Mouse (Mus musculus): ENCODE measurements at regions not wholly inside any gene's neighbourhood (a gene's known extent, or its start where the extent isn't known, plus 50 kb on each side); places are given as distances from the start of the nearest gene placed in this dataset.

GRCm38 (mm10) chr17:79969500-79969972 lies 73.6 kb upstream of the Atl2 start:
- Histone ChIP-seq H3K27ac (ENCODE audit: low read depth) (no peak overlapping the region), H3K27me3 (ENCODE audit: control insufficient read depth, insufficient read depth, low read length) (0 out of 2 replicates have a peak, but pooled peaks cover 3% of the 10 kb centered on the region), H3K4me2 (ENCODE audit: low read depth, low read length) (no peak overlapping the region), H3K4me3 (ENCODE audit: low read depth, low read length) (no peak overlapping the region), H3K9ac (replicated peaks; ENCODE audit: low read depth, low read length) (no peak overlapping the region), H3K4me1 (ENCODE audit: control insufficient read depth, insufficient read depth) (peaks cover 7% of the 10 kb centered on the region; the same call in 1 of the 2 replicates), H3K9me3 (replicated peaks; ENCODE audit: control insufficient read depth, low read length) (no peaks in the 10 kb centered on the region), H3K36me3 (replicated peaks; ENCODE audit: control insufficient read depth, insufficient read depth, low read length) (no peaks in the 10 kb centered on the region)
- 42% methylated on average over 7 of the region's 7 CpGs for WGBS
- ATAC-seq (ENCODE audit: insufficient read depth, low read depth): no peak
- TF ChIP-seq CTCF (IDR thresholded peaks at IDR 0.05; ENCODE audit: low read depth) (no peak), EP300 (IDR thresholded peaks at IDR 0.05; ENCODE audit: low read depth) (no peak)
- DNase-seq (ENCODE audit: low spot score): no peak

- H3K36me3 ChIP-seq (replicated peaks; ENCODE audit: control insufficient read depth, insufficient read depth, low read length): no peaks in the 10 kb centered on the region
- DNase-seq (ENCODE audit: low spot score) (peak; percentile 25), ATAC-seq (ENCODE audit: insufficient read depth, low read depth) (peak; percentile 33)
- no peak overlapping the region for H3K9ac ChIP-seq (replicated peaks; ENCODE audit: low read depth, low read length)
- H3K27ac ChIP-seq (ENCODE audit: low read depth): no peak overlapping the region
- H3K4me3 ChIP-seq (ENCODE audit: low read depth, low read length): no peak overlapping the region
- no peak overlapping the region for H3K4me2 ChIP-seq (ENCODE audit: low read depth, low read length)
- H3K9me3 ChIP-seq (replicated peaks; ENCODE audit: control insufficient read depth, low read length): no peaks in the 10 kb centered on the region
- H3K4me1 ChIP-seq (ENCODE audit: control insufficient read depth, insufficient read depth): peaks cover 7% of the 10 kb centered on the region; the same call in 1 of the 2 replicates
- H3K27me3 ChIP-seq (ENCODE audit: control insufficient read depth, insufficient read depth, low read length): 0 out of 2 replicates have a peak, but pooled peaks cover 3% of the 10 kb centered on the region
- WGBS: 58% methylated on average over 9 of the region's 9 CpGs
- no peak for TF ChIP-seq CTCF (IDR thresholded peaks at IDR 0.05; ENCODE audit: low read depth)
- TF ChIP-seq EP300 (IDR thresholded peaks at IDR 0.05; ENCODE audit: low read depth): no peak
These were observed 72.9 kb upstream of the Atl2 start for GRCm38 (mm10) chr17:79968819-79969218.

GRCm38 (mm10) chr17:79966981-79967380 lies 71.1 kb upstream of the Atl2 start:
- H3K4me2 ChIP-seq (ENCODE audit: low read depth, low read length): no peak overlapping the region
- no peaks in the 10 kb centered on the region for H3K9me3 ChIP-seq (replicated peaks; ENCODE audit: control insufficient read depth, low read length)
- H3K27ac ChIP-seq (ENCODE audit: low read depth): no peak overlapping the region
- H3K36me3 ChIP-seq (replicated peaks; ENCODE audit: control insufficient read depth, insufficient read depth, low read length): no peaks in the 10 kb centered on the region
- 56% methylated on average over 6 of the region's 6 CpGs for WGBS
- no peak for TF ChIP-seq EP300 (IDR thresholded peaks at IDR 0.05; ENCODE audit: low read depth)
- no peak for TF ChIP-seq CTCF (IDR thresholded peaks at IDR 0.05; ENCODE audit: low read depth)
- ATAC-seq (ENCODE audit: insufficient read depth, low read depth) (no peak), DNase-seq (ENCODE audit: low spot score) (no peak)
- H3K4me1 ChIP-seq (ENCODE audit: control insufficient read depth, insufficient read depth): peaks cover 7% of the 10 kb centered on the region; the same call in 1 of the 2 replicates
- 0 out of 2 replicates have a peak, but pooled peaks cover 3% of the 10 kb centered on the region for H3K27me3 ChIP-seq (ENCODE audit: control insufficient read depth, insufficient read depth, low read length)
- no peak overlapping the region for H3K4me3 ChIP-seq (ENCODE audit: low read depth, low read length)
- no peak overlapping the region for H3K9ac ChIP-seq (replicated peaks; ENCODE audit: low read depth, low read length)

- H3K27ac ChIP-seq (ENCODE audit: low read depth): no peak overlapping the region
- H3K36me3 ChIP-seq (replicated peaks; ENCODE audit: control insufficient read depth, insufficient read depth, low read length): no peaks in the 10 kb centered on the region
- ATAC-seq (ENCODE audit: insufficient read depth, low read depth) (no peak), DNase-seq (ENCODE audit: low spot score) (no peak)
- H3K9ac ChIP-seq (replicated peaks; ENCODE audit: low read depth, low read length): no peak overlapping the region
- no peaks in the 10 kb centered on the region for H3K9me3 ChIP-seq (replicated peaks; ENCODE audit: control insufficient read depth, low read length)
- no peak overlapping the region for H3K4me2 ChIP-seq (ENCODE audit: low read depth, low read length)
- TF ChIP-seq CTCF (IDR thresholded peaks at IDR 0.05; ENCODE audit: low read depth): no peak
- no peak for TF ChIP-seq EP300 (IDR thresholded peaks at IDR 0.05; ENCODE audit: low read depth)
- 0 out of 2 replicates have a peak, but pooled peaks cover 3% of the 10 kb centered on the region for H3K27me3 ChIP-seq (ENCODE audit: control insufficient read depth, insufficient read depth, low read length)
- 88% methylated on average over 8 of the region's 8 CpGs for WGBS
- H3K4me1 ChIP-seq (ENCODE audit: control insufficient read depth, insufficient read depth): peaks cover 7% of the 10 kb centered on the region; the same call in 1 of the 2 replicates
- no peak overlapping the region for H3K4me3 ChIP-seq (ENCODE audit: low read depth, low read length)
These were observed 69.7 kb upstream of the Atl2 start for GRCm38 (mm10) chr17:79965625-79966024.

DNA sequence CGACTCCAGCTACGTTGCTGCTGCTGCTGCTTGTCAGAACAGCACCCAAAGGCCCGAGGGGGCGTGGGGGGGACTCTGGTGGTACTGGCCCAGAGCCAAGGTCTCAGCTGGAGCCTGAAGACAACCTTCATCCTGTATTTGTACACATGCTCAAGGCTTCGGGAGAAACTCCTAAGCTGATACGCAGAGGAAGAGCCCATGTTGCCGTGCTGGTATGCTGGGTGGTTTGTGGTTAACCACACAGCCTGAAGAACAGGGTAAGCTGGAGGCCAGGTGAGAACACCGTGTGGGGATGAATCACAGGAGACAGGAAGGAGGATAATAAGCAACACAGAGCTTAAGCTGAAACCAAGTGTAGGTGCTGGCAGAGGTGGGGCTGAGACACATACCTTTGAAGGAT lies 68.9 kb upstream of the Atl2 start:
- ATAC-seq (ENCODE audit: insufficient read depth, low read depth): no peak
- 67% methylated on average over 8 of the region's 8 CpGs for WGBS

DNA sequence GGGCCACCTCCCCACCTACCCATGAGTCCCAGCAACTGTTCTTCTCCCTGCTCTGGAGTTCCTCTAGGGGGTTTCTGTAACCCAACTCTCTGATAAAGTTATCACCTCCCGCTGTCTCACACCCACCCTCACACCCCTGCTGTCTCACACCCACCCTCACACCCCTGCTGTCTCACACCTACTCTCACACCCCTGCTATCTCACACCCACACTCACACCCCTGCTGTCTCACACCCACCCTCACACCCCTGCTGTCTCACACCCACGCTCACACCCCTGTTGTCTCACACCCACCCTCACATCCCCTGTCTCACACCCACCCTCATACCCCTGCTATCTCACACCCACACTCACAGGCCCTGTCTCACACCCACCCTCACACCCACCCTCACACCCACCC lies 67.4 kb upstream of the Atl2 start:
- no peak overlapping the region for H3K27ac ChIP-seq (ENCODE audit: low read depth)
- WGBS: 59% methylated on average over 2 of the region's 2 CpGs
- TF ChIP-seq CTCF (IDR thresholded peaks at IDR 0.05; ENCODE audit: low read depth): no peak
- TF ChIP-seq EP300 (IDR thresholded peaks at IDR 0.05; ENCODE audit: low read depth): no peak

More for the DNA sequence above, 68.9 kb upstream of the Atl2 start:
- peaks cover 3% of the 10 kb centered on the region; the same call in 1 of the 2 replicates for H3K4me1 ChIP-seq (ENCODE audit: control insufficient read depth, insufficient read depth)
- no peaks in the 10 kb centered on the region for H3K27me3 ChIP-seq (ENCODE audit: control insufficient read depth, insufficient read depth, low read length)
- no peak overlapping the region for H3K27ac ChIP-seq (ENCODE audit: low read depth)
- no peak for DNase-seq (ENCODE audit: low spot score)
- no peaks in the 10 kb centered on the region for H3K9me3 ChIP-seq (replicated peaks; ENCODE audit: control insufficient read depth, low read length)
- no peaks in the 10 kb centered on the region for H3K36me3 ChIP-seq (replicated peaks; ENCODE audit: control insufficient read depth, insufficient read depth, low read length)
- H3K9ac ChIP-seq (replicated peaks; ENCODE audit: low read depth, low read length): no peak overlapping the region
- no peak overlapping the region for H3K4me2 ChIP-seq (ENCODE audit: low read depth, low read length)
- TF ChIP-seq CTCF (IDR thresholded peaks at IDR 0.05; ENCODE audit: low read depth) (no peak), EP300 (IDR thresholded peaks at IDR 0.05; ENCODE audit: low read depth) (no peak)
- no peak overlapping the region for H3K4me3 ChIP-seq (ENCODE audit: low read depth, low read length)

More for the DNA sequence above, 67.4 kb upstream of the Atl2 start:
- H3K4me3 ChIP-seq (ENCODE audit: low read depth, low read length): no peak overlapping the region
- ATAC-seq (ENCODE audit: insufficient read depth, low read depth) (no peak), DNase-seq (ENCODE audit: low spot score) (no peak)
- H3K27me3 ChIP-seq (ENCODE audit: control insufficient read depth, insufficient read depth, low read length): no peaks in the 10 kb centered on the region
- H3K9ac ChIP-seq (replicated peaks; ENCODE audit: low read depth, low read length): no peak overlapping the region
- no peaks in the 10 kb centered on the region for H3K36me3 ChIP-seq (replicated peaks; ENCODE audit: control insufficient read depth, insufficient read depth, low read length)
- no peaks in the 10 kb centered on the region for H3K4me1 ChIP-seq (ENCODE audit: control insufficient read depth, insufficient read depth)
- H3K9me3 ChIP-seq (replicated peaks; ENCODE audit: control insufficient read depth, low read length): no peaks in the 10 kb centered on the region
- no peak overlapping the region for H3K4me2 ChIP-seq (ENCODE audit: low read depth, low read length)

Measured in heart, postnatal 0 days (tissue).